Mouse (Mus musculus) liver, postnatal 0 days (tissue): ENCODE results near the gene Slc39a11. TPM values are rescaled to one million over a fixed set of nuclear protein-coding genes. Genes with fewer than 3 reads are reported as not detected.

ENCODE experiments used
- ATAC-seq: fragments of 200-750 bp; cut with Nextera tagmentation; 2 replicates; pipeline ENCODE4 v1.8.0; 2017; ENCODE audit warnings: mild to moderate bottlenecking, moderate library complexity
- DNase-seq: peaks from one replicate; pipeline ENCODE4 v3.0.0-alpha.2; 2016
- H3K27ac ChIP-seq: fragments of 300-500 bp; sonication (generic); 2 replicates; pipeline ENCODE4 v1.5.1; 2014; ENCODE audit warnings: antibody characterized with exemption, moderate library complexity, mild to moderate bottlenecking, low read depth
- H3K27me3 ChIP-seq: fragments of 300-500 bp; sonication (generic); 2 replicates; pipeline ENCODE4 v1.6.1; 2014; ENCODE audit warnings: low read length, control low read depth, mixed read lengths; ENCODE audit not compliant: insufficient read depth
- H3K36me3 ChIP-seq: fragments of 300-500 bp; sonication (generic); replicated peaks from 2 replicates; pipeline ENCODE4 v1.6.1; 2014; ENCODE audit warnings: mild to moderate bottlenecking, control low read depth, low read length, moderate library complexity, mixed read lengths; ENCODE audit not compliant: insufficient read depth
- H3K4me1 ChIP-seq: fragments of 300-500 bp; sonication (generic); 2 replicates; pipeline ENCODE4 v1.6.1; 2014; ENCODE audit warnings: antibody characterized with exemption, mild to moderate bottlenecking, control low read depth; ENCODE audit not compliant: insufficient read depth
- H3K4me2 ChIP-seq: fragments of 300-500 bp; sonication (generic); 2 replicates; pipeline ENCODE4 v1.6.1; 2014; ENCODE audit warnings: low read depth, mild to moderate bottlenecking, low read length, moderate library complexity, mixed read lengths
- H3K4me3 ChIP-seq: fragments of 300-500 bp; sonication (generic); 2 replicates; pipeline ENCODE4 v1.5.1; 2014; ENCODE audit warnings: low read depth, low read length
- H3K9ac ChIP-seq: fragments of 300-500 bp; sonication (generic); replicated peaks from 2 replicates; pipeline ENCODE4 v1.6.1; 2014; ENCODE audit warnings: mild to moderate bottlenecking, moderate library complexity
- H3K9me3 ChIP-seq: fragments of 300-500 bp; sonication (generic); 2 replicates; pipeline ENCODE4 v1.6.1; 2016; ENCODE audit warnings: mild to moderate bottlenecking, control low read depth, low read length, mixed read lengths
- CTCF ChIP-seq: sonication (generic); IDR thresholded peaks from 2 replicates; pipeline ENCODE4 v1.5.1; 2016; ENCODE audit warnings: antibody characterized with exemption, low read depth
- EP300 ChIP-seq: IDR thresholded peaks from 2 replicates; pipeline ENCODE4 v1.6.1; 2016; ENCODE audit warnings: antibody characterized with exemption, low read depth, mild to moderate bottlenecking
- WGBS: fragments of 180-500 bp; shearing (Covaris S2); extraction: QIAGEN DNeasy Blood & Tissue Kit; methylation state at CpG from one replicate; pipeline ENCODE4 v1.1.7; 2014; ENCODE audit not compliant: insufficient replicate concordance; 5-methylcytosine and 5-hydroxymethylcytosine counted together
- polyA plus RNA-seq: library from polyadenylated mRNA; unstranded; fragments of >200 nt; fragmentation: Nextera tagmentation; extraction: Ambion mirVana; gene quantifications from 2 replicates; pipeline ENCODE4 v1.2.1, GENCODE M21; 2015

The Slc39a11 gene
- polyA plus RNA-seq, 1 experiment from 2014 or later = 10.9 TPM

DNA sequence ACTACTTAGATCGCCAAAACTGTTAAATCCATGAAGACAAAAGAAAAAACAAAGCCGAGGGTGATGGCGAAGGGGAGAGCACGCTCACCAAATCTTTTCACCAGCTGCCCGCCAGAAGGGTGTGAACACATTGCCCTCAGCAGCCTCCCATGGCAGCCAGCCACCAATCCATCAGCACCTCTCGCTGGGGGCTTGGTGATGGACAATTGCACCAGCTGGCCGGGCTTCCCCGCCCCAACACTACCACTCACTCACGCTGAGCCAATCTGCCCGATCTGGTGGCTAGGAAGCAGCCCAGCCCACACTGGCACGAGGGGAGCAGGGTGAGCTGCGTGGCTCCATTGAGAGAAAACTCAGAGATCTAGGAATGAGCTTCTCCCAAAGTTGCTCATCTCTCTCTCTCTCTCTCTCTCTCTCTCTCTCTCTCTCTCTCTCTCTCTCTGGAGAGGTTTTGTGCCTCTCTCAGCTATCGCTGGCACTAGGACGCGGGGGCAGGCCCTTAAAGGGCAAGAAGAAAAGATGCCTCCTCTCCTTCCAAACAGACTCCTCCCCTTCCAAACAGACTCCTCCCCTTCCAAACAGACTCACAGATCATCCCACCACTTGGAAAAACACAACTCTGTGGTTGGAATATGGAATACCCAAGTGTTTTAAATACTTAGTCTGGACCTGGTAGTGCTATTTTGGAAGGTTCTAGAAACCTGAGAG is 110.2 kb downstream of the Slc39a11 start:
- Histone ChIP-seq H3K4me2 (no peak overlapping the region), H3K9ac (no peak overlapping the region), H3K4me3 (no peak overlapping the region), H3K4me1 (peaks cover 5% of the 10 kb centered on the region; the same call in 1 of the 2 replicates), H3K9me3 (no peaks in the 10 kb centered on the region; the same call in 1 of the 2 replicates), H3K36me3 (no peaks in the 10 kb centered on the region), H3K27me3 (no peaks in the 10 kb centered on the region), H3K27ac (no peak overlapping the region)
- DNase-seq (no peak), ATAC-seq (no peak)
- 71% methylated on average over 15 of the region's 15 CpGs for WGBS
- TF ChIP-seq EP300 (no peak), CTCF (no peak)

DNA sequence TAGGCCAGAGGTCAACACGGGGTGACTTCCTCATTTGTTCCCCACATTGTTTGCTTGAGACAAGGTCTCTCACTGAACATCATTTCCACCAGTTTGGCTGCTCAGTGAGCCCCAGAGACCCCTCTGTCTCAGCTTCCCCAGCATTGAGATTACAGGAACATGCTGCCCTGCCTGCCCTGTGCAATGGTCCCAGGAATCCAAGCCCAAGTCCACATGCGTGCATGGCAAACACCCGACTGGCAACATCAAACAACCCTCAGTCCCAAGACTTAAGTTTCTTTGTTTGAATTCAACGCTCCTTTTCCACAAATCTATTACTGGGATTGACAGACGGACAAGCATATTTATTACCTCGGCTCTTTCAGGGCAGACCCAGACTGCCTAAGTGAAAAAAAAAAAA is 110.8 kb downstream of the Slc39a11 start:
- TF ChIP-seq CTCF = no peak
- no peak for TF ChIP-seq EP300
- Histone ChIP-seq H3K4me3 (no peak overlapping the region), H3K36me3 (no peaks in the 10 kb centered on the region), H3K27me3 (no peaks in the 10 kb centered on the region), H3K9ac (no peak overlapping the region), H3K4me2 (no peak overlapping the region), H3K9me3 (no peaks in the 10 kb centered on the region; the same call in 1 of the 2 replicates), H3K4me1 (peaks cover 5% of the 10 kb centered on the region; the same call in 1 of the 2 replicates), H3K27ac (no peak overlapping the region)
- ATAC-seq (no peak), DNase-seq (no peak)
- 73% methylated on average over 6 of the region's 6 CpGs for WGBS

DNA sequence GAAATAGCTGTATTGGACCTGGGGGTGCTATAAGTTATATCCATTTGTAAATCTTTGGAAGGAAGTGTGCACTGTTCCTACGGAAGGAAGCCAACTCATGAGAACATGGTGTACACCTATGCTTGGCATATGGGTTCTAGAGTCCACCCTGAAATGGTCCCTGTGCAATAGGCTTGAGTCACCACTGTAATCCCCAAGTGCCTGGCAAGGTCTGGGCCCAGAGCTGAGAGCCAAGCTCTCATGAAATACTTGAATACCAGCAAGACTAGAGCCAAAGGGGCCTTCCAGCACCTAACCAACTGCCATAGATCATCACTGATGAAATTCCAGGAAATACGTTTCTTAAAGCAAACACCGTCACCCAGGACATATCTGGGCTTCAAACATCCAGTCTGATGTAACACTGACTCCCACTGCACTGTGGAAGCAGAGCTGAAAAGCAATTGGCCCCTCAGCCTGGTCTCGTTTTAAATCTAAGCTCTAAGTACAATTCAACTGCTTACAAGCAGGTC is 111.4 kb downstream of the Slc39a11 start:
- 77% methylated on average over 4 of the region's 4 CpGs for WGBS
- no peak overlapping the region for H3K4me3 ChIP-seq
- no peaks in the 10 kb centered on the region for H3K27me3 ChIP-seq
- peaks cover 5% of the 10 kb centered on the region; the same call in 1 of the 2 replicates for H3K4me1 ChIP-seq
- DNase-seq (no peak), ATAC-seq (no peak)
- H3K36me3 ChIP-seq = no peaks in the 10 kb centered on the region
- no peak for TF ChIP-seq CTCF
- no peak for TF ChIP-seq EP300
- H3K27ac ChIP-seq = no peak overlapping the region
- no peak overlapping the region for H3K9ac ChIP-seq
- no peak overlapping the region for H3K4me2 ChIP-seq
- no peaks in the 10 kb centered on the region; the same call in 1 of the 2 replicates for H3K9me3 ChIP-seq

DNA sequence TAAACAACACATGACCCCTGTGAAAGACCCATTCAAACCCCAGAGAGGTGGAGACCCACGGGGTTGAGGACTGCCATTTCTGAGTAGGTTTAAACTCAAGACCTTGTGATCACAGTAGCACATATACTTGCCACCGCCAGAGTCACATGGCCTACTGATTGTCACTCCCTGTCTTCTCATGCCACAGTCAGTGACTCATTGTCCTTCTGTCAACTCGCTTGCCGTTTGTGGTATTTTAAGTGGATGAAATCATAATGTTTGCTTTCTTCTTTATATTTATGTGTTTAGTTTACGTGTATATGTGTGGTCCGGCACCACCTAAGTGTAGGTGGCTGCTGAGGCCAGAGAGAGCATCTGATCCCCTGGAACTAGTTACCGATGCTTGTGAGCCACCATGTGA is 112.2 kb downstream of the Slc39a11 start:
- H3K9me3 ChIP-seq = no peaks in the 10 kb centered on the region; the same call in 1 of the 2 replicates
- H3K4me3 ChIP-seq = no peak overlapping the region
- H3K36me3 ChIP-seq = no peaks in the 10 kb centered on the region
- TF ChIP-seq EP300 (no peak), CTCF (no peak)
- peaks cover 5% of the 10 kb centered on the region; the same call in 1 of the 2 replicates for H3K4me1 ChIP-seq
- no peak overlapping the region for H3K27ac ChIP-seq
- WGBS = 81% methylated on average over 7 of the region's 7 CpGs
- DNase-seq = no peak
- no peaks in the 10 kb centered on the region for H3K27me3 ChIP-seq
- no peak for ATAC-seq
- H3K9ac ChIP-seq = no peak overlapping the region
- no peak overlapping the region for H3K4me2 ChIP-seq

DNA sequence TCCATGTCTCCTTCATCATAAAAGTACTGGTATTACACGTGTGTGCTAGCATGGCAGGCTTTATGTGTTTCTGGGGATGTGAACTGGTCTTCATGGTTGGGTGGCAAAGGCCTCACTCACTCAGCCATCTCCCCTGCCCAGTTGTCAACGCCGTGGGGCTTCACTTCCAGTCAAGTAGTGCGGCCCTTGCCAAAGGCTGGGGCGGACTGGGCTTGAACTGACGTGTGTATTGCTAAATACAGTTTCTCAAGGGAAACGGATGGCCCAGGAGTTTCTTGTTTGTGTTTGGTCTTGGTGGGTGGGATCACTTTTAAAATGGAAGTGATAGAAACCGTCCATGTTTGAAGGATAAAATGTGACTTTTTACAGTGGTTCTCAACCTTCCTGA is 112.7 kb downstream of the Slc39a11 start:
- WGBS = 63% methylated on average over 8 of the region's 8 CpGs
- Histone ChIP-seq H3K9ac (no peak overlapping the region), H3K4me2 (no peak overlapping the region), H3K27me3 (no peaks in the 10 kb centered on the region), H3K36me3 (no peaks in the 10 kb centered on the region), H3K4me1 (peaks cover 5% of the 10 kb centered on the region; the same call in 1 of the 2 replicates), H3K4me3 (no peak overlapping the region), H3K27ac (no peak overlapping the region), H3K9me3 (no peaks in the 10 kb centered on the region; the same call in 1 of the 2 replicates)
- ATAC-seq (no peak), DNase-seq (no peak)
- TF ChIP-seq CTCF (no peak), EP300 (no peak)

DNA sequence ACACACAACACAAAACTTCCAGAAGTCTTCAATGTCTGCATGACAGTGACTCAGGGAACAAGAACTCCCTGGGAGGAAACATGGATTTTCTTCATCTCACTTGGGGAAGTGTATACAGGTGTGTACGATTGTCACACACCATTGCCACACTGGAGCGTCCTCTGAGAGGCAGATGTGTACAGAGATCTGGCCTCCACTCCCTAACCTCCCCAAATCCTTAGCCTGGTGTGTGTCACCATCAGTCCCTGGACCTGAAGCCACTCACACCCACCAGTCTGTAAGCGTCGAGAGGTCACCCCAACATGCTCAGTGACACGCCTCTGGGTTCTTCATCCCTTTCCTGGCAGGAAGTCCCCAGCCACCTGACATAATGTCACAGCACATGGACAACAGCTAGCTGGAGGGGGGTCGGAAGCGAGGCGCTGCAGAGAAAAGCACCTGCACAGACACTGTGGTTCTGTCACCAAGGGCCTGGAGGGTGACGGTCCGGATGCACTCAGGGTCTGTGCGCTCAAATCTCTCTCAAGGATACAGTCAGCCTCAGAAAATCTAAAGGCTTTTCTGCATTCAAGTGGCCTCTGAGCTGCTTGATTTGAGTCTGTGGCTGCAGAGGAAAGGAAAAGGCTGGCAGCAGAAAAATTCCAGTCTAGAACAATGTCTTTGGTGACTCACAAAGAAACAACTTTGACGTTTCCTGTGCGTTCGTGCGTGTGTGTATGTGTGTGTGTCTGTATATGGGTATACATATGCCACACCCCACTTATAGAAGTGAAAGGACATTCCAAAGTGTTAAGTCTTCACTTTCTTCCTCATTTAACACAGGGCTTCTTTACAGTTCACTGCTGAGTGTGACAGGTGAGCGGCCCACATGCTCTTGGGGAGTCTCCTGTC is 113.3 kb downstream of the Slc39a11 start:
- Histone ChIP-seq H3K36me3 (no peaks in the 10 kb centered on the region), H3K27me3 (no peaks in the 10 kb centered on the region), H3K27ac (0 out of 2 replicates have a peak overlapping the region, but pooled peaks have one; percentile 35), H3K4me1 (peaks cover 5% of the 10 kb centered on the region; the same call in 1 of the 2 replicates), H3K9me3 (no peaks in the 10 kb centered on the region; the same call in 1 of the 2 replicates), H3K9ac (no peak overlapping the region), H3K4me2 (no peak overlapping the region), H3K4me3 (no peak overlapping the region)
- ATAC-seq (no peak), DNase-seq (no peak)
- no peak for TF ChIP-seq CTCF
- no peak for TF ChIP-seq EP300
- WGBS = 67% methylated on average over 16 of the region's 16 CpGs
